Mouse (Mus musculus): ENCODE results near the gene Mink1.

Gene Mink1

GRCm38 (mm10) chr11:70596094-70596493 lies 33.4 kb downstream of the Mink1 start:
- DNase-seq: no peak

GRCm38 (mm10) chr11:70597301-70597700 lies 34.6 kb downstream of the Mink1 start:
- DNase-seq: no peak

GRCm38 (mm10) chr11:70598451-70598953 lies 35.8 kb downstream of the Mink1 start:
- no peak for DNase-seq

GRCm38 (mm10) chr11:70605024-70605566 lies 42.4 kb downstream of the Mink1 start:
- DNase-seq: peak; percentile 79

- no peak for DNase-seq
Observed at GRCm38 (mm10) chr11:70606717-70607116, 44.0 kb downstream of the Mink1 start.

- DNase-seq: no peak
Observed at GRCm38 (mm10) chr11:70607611-70608010, 44.9 kb downstream of the Mink1 start.

- DNase-seq: peak; percentile 45
Observed at GRCm38 (mm10) chr11:70608381-70609066, 45.8 kb downstream of the Mink1 start.

- DNase-seq: no peak
Observed at GRCm38 (mm10) chr11:70610752-70611151, 48.1 kb downstream of the Mink1 start.

GRCm38 (mm10) chr11:70612505-70612904 lies 49.8 kb downstream of the Mink1 start:
- DNase-seq: no peak

GRCm38 (mm10) chr11:70615074-70615473 lies 52.4 kb downstream of the Mink1 start:
- peak; percentile 82 for DNase-seq

GRCm38 (mm10) chr11:70615516-70616093 lies 52.9 kb downstream of the Mink1 start, which contains the start of gene 4930544D05Rik:
Gene 4930544D05Rik, plus strand, starts transcription at chr11:70615848.
- no peak for DNase-seq

GRCm38 (mm10) chr11:70619101-70619500 lies 56.4 kb downstream of the Mink1 start, which contains the start of gene Chrne:
Gene Chrne, minus strand, starts transcription at chr11:70619216.
- no peak for DNase-seq

GRCm38 (mm10) chr11:70621972-70622814 lies 59.5 kb downstream of the Mink1 start:
- DNase-seq: no peak

- DNase-seq: no peak
Observed at GRCm38 (mm10) chr11:70623053-70623742, 60.5 kb downstream of the Mink1 start.

GRCm38 (mm10) chr11:70625473-70625872 lies 62.8 kb downstream of the Mink1 start:
- peak; percentile 64 for DNase-seq

GRCm38 (mm10) chr11:70626877-70627276 lies 64.2 kb downstream of the Mink1 start:
- DNase-seq: no peak

- DNase-seq: no peak
Observed at GRCm38 (mm10) chr11:70628431-70628830, 65.8 kb downstream of the Mink1 start.

GRCm38 (mm10) chr11:70629557-70629956 lies 66.9 kb downstream of the Mink1 start:
- peak; percentile 43 for DNase-seq

- DNase-seq: no peak
Observed at GRCm38 (mm10) chr11:70630129-70630528, 67.4 kb downstream of the Mink1 start.

- DNase-seq: no peak
Observed at GRCm38 (mm10) chr11:70635601-70636000, 72.9 kb downstream of the Mink1 start.

- no peak for DNase-seq
Observed at GRCm38 (mm10) chr11:70637764-70638163, 75.1 kb downstream of the Mink1 start.

- DNase-seq: no peak
Observed at GRCm38 (mm10) chr11:70638293-70638692, 75.6 kb downstream of the Mink1 start.

Measured in thymus, postnatal 25 days (tissue).